Mouse (Mus musculus): ENCODE data around the gene Gm6685. TPM values are rescaled to one million over a fixed set of nuclear protein-coding genes. Genes with fewer than 3 reads are reported as not detected.

Gm6685 gene
- polyA plus RNA-seq, 1 experiment from 2014 or later = 0.36 TPM

Other genes starting within 250 kb of the Gm6685 start
- 1.2 and 1.5 TPM in 2 replicates for gene Ccdc85a, start 244.5 kb upstream of the Gm6685 start, polyA plus RNA-seq (2016; fragmentation: Nextera tagmentation; extraction: Ambion mirVana)